Mouse (Mus musculus) large intestine, adult 2 months (tissue): ENCODE data around the gene Smc3. TPM values are rescaled to one million over a fixed set of nuclear protein-coding genes. Genes with fewer than 3 reads are reported as not detected.
A peak's percentile ranks its signal among the peaks of the same experiment; 100 is the strongest.
"Not testable (repeated sequence)": the region's sequence is repeated elsewhere in the genome, so short reads cannot be mapped to it uniquely, and the experiment has no call there.

ENCODE experiments used
- DNase-seq: peaks from one replicate; pipeline ENCODE4 v3.0.0-alpha.2; 2012; ENCODE audit warnings: low read depth, low spot score
- WGBS: fragments of 180-500 bp; shearing (Covaris S2); methylation state at CpG from one replicate; pipeline ENCODE4 v1.1.7; 2018; 5-methylcytosine and 5-hydroxymethylcytosine counted together
- polyA plus RNA-seq: library from polyadenylated mRNA; depleted of rRNA; stranded (reverse); fragments of >200 nt; gene quantifications from 2 replicates; pipeline ENCODE4 v1.2.3, GENCODE M21; 2012

The Smc3 gene
- polyA plus RNA-seq, 1 experiment = 3.4 TPM

GRCm38 (mm10) chr19:53575296-53576010 lies 24.7 kb upstream of the Smc3 start:
- WGBS = 85% methylated on average over 4 of the region's 4 CpGs
- no peak for DNase-seq

- WGBS = 77% methylated on average over 7 of the region's 7 CpGs
- DNase-seq = no peak
These were observed 24.1 kb upstream of the Smc3 start for GRCm38 (mm10) chr19:53576061-53576460.

GRCm38 (mm10) chr19:53577025-53577800 lies 23.0 kb upstream of the Smc3 start:
- 64% methylated on average over 11 of the region's 11 CpGs for WGBS
- DNase-seq = no peak

- DNase-seq = peak; percentile 62
- WGBS = 10% methylated on average over 8 of the region's 8 CpGs
These were observed 21.5 kb upstream of the Smc3 start for GRCm38 (mm10) chr19:53578597-53579252.

- not testable (repeated sequence) for DNase-seq
- WGBS = 93% methylated on average over 8 of the region's 8 CpGs
These were observed 19.9 kb upstream of the Smc3 start for GRCm38 (mm10) chr19:53580271-53580670.

- 85% methylated on average over 3 of the region's 3 CpGs for WGBS
- not testable (repeated sequence) for DNase-seq
These were observed 12.5 kb upstream of the Smc3 start for GRCm38 (mm10) chr19:53587686-53588085.

GRCm38 (mm10) chr19:53588968-53589367 lies 11.2 kb upstream of the Smc3 start, which contains the start of gene Nutf2-ps1:
Gene Nutf2-ps1, minus strand, starts transcription at chr19:53589068.
- WGBS = 96% methylated on average over 7 of the region's 7 CpGs
- DNase-seq = not testable (repeated sequence)

GRCm38 (mm10) chr19:53596723-53597474 lies 3.3 kb upstream of the Smc3 start:
- 61% methylated on average over 7 of the region's 7 CpGs for WGBS
- DNase-seq = no peak

GRCm38 (mm10) chr19:53600549-53601362 lies 558 bp downstream of the Smc3 start:
- no peak for DNase-seq
- WGBS = under 1% methylated on average over 81 of the region's 82 CpGs

- WGBS = 2% methylated on average over 11 of the region's 11 CpGs
- no peak for DNase-seq
These were observed 1.1 kb downstream of the Smc3 start for GRCm38 (mm10) chr19:53601363-53601655.

- DNase-seq = no peak
These were observed 8.7 kb downstream of the Smc3 start for GRCm38 (mm10) chr19:53608921-53609320.

GRCm38 (mm10) chr19:53621681-53622080 lies 21.5 kb downstream of the Smc3 start:
- DNase-seq = no peak
- 90% methylated on average over 13 of the region's 13 CpGs for WGBS

More at GRCm38 (mm10) chr19:53608921-53609320, 8.7 kb downstream of the Smc3 start:
- 81% methylated on average over 6 of the region's 6 CpGs for WGBS

- DNase-seq = no peak
- 91% methylated on average over 2 of the region's 2 CpGs for WGBS
These were observed 37.8 kb downstream of the Smc3 start for GRCm38 (mm10) chr19:53638041-53638440.

GRCm38 (mm10) chr19:53638727-53639126 lies 38.5 kb downstream of the Smc3 start:
- 89% methylated on average over 8 of the region's 8 CpGs for WGBS
- no peak for DNase-seq

- DNase-seq = no peak
- WGBS = 73% methylated on average over 9 of the region's 9 CpGs
These were observed 43.9 kb downstream of the Smc3 start for GRCm38 (mm10) chr19:53644020-53644595.

- 82% methylated on average over 9 of the region's 9 CpGs for WGBS
- no peak for DNase-seq
These were observed 47.1 kb downstream of the Smc3 start for GRCm38 (mm10) chr19:53647301-53647700.

- WGBS = 20% methylated on average over 5 of the region's 5 CpGs
- DNase-seq = no peak
These were observed 47.9 kb downstream of the Smc3 start for GRCm38 (mm10) chr19:53648056-53648455.

GRCm38 (mm10) chr19:53648802-53649236 lies 48.6 kb downstream of the Smc3 start:
- 13% methylated on average over 10 of the region's 10 CpGs for WGBS
- peak; percentile 76 for DNase-seq

GRCm38 (mm10) chr19:53649361-53649760 lies 49.2 kb downstream of the Smc3 start:
- DNase-seq = peak; percentile 19
- WGBS = 35% methylated on average over 6 of the region's 6 CpGs
